Mouse (Mus musculus) olfactory bulb, adult 2 months (tissue): ENCODE data around the gene Fance. TPM values are rescaled to one million over a fixed set of nuclear protein-coding genes. Genes with fewer than 3 reads are reported as not detected.
A peak's percentile ranks its signal among the peaks of the same experiment; 100 is the strongest.
"Not testable (repeated sequence)": the region's sequence is repeated elsewhere in the genome, so short reads cannot be mapped to it uniquely, and the experiment has no call there.

Source experiments
- H3K27ac ChIP-seq: fragments of 200-500 bp; 2 replicates; pipeline ENCODE4 v1.5.1; 2012; ENCODE audit warnings: low read depth, low read length; ENCODE audit not compliant: insufficient read depth
- H3K4me1 ChIP-seq: fragments of 200-500 bp; 2 replicates; pipeline ENCODE4 v1.6.1; 2012; ENCODE audit warnings: low read length; ENCODE audit not compliant: control insufficient read depth, insufficient read depth
- H3K4me3 ChIP-seq: fragments of 200-500 bp; 2 replicates; pipeline ENCODE4 v1.5.1; 2012; ENCODE audit warnings: mild to moderate bottlenecking, low read depth, low read length, moderate library complexity; ENCODE audit not compliant: insufficient read depth
- CTCF ChIP-seq: fragments of 200-500 bp; IDR thresholded peaks from 2 replicates; pipeline ENCODE4 v1.5.1; 2012; ENCODE audit warnings: low read depth, mild to moderate bottlenecking, low read length, moderate library complexity; ENCODE audit not compliant: insufficient read depth
- POLR2A ChIP-seq: fragments of 200-500 bp; IDR thresholded peaks from 2 replicates; pipeline ENCODE4 v1.6.1; 2012; ENCODE audit warnings: mild to moderate bottlenecking, low read depth, low read length, moderate library complexity; ENCODE audit not compliant: insufficient read depth
- WGBS: fragments of 180-500 bp; shearing (Covaris S2); methylation state at CpG from one replicate; pipeline ENCODE4 v1.1.7; 2018; 5-methylcytosine and 5-hydroxymethylcytosine counted together
- polyA plus RNA-seq: library from polyadenylated mRNA; stranded (reverse); fragments of >200 nt; gene quantifications from 2 replicates; pipeline ENCODE4 v1.2.4, GENCODE M21; 2012; ENCODE audit warnings: low replicate concordance; ENCODE audit not compliant: missing spikeins, insufficient read depth, insufficient read length

Gene Fance
- polyA plus RNA-seq, 1 experiment: not detected

DNA sequence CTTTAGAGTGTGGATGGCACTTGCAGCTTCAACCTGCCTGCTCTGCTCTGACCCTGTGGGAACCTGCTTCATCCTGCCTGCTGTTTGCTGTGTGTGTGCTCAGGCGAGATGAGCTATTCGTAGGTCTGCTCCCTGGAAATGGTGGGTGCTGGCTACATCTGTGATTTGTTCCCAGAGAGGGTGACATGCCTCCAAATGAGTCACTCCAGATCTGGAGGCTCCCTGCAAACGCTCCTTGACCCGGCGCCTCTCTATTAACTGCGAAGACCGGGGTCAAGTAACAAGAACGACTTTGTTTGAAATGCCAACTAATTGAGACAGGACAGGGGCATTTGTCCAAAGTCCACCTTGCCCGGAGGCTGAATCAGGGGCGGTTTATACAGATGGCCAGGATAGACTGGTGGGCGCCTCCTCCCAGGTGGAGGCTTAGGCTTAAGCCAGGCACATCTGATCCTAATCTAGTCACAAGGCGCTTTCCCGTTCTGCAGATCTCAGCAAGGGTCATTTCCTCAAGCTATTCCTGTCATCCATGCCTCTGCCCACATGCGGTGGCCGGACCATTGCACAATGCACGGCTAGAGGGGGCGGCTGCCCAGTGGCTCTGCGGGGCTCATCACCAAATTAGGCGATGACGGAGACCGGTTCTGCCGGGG is 14.5 kb downstream of the Fance start:
- Histone ChIP-seq H3K4me3 (peak overlapping the region; percentile 62), H3K4me1 (peaks cover 27% of the 10 kb centered on the region), H3K27ac (peak overlapping the region; percentile 97)
- 3% methylated on average over 22 of the region's 22 CpGs for WGBS
- TF ChIP-seq CTCF (no peak), POLR2A (no peak)

- WGBS: under 1% methylated on average over 67 of the region's 67 CpGs
- Histone ChIP-seq H3K4me1 (peaks cover 30% of the 10 kb centered on the region), H3K27ac (peak within 1 kb of the TSS; percentile 97), H3K4me3 (peak within 1 kb of the TSS; percentile 62)
- TF ChIP-seq CTCF (peak; percentile 75), POLR2A (peak; percentile 89)
Measured at GRCm38 (mm10) chr17:28328366-28328928, 15.1 kb downstream of the Fance start, which contains the start of gene Rpl10a. Rpl10a (plus strand) TSS chr17:28328471.

DNA sequence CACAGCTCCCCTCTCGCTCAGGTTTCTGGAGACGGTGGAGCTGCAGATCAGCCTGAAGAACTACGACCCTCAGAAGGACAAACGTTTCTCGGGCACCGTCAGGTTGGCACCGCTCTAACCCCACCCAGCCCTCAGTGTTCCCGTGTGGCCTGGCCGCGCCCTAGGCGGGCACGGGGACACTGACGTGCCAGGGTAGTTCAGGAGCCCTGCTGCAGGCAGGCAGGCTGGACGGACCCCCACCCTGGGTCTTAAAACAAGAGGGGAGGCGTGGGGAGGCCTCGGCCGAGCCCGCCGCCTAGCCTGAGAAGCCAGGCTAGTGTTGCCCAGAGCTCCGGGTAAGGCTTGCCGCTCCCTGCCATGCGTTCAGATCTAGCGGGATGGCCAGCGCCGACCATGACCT is 15.6 kb downstream of the Fance start:
- WGBS: under 1% methylated on average over 25 of the region's 25 CpGs
- H3K4me1 ChIP-seq: peaks cover 34% of the 10 kb centered on the region
- peak overlapping the region; percentile 76 for H3K27ac ChIP-seq
- peak overlapping the region; percentile 62 for H3K4me3 ChIP-seq
- TF ChIP-seq CTCF (no peak), POLR2A (no peak)

- peaks cover 38% of the 10 kb centered on the region for H3K4me1 ChIP-seq
- H3K27ac ChIP-seq: no peak overlapping the region
- no peak for TF ChIP-seq CTCF
- peak overlapping the region; percentile 62 for H3K4me3 ChIP-seq
- 13% methylated on average over 4 of the region's 4 CpGs for WGBS
Measured at GRCm38 (mm10) chr17:28329503-28330231, 16.3 kb downstream of the Fance start.

GRCm38 (mm10) chr17:28330232-28330546 is 16.9 kb downstream of the Fance start:
- TF ChIP-seq CTCF (no peak), POLR2A (no peak)

GRCm38 (mm10) chr17:28330590-28330989 is 17.3 kb downstream of the Fance start:
- not testable (repeated sequence) for H3K4me3 ChIP-seq, H3K27ac ChIP-seq
- H3K4me1 ChIP-seq: peaks cover 38% of the 10 kb centered on the region
- 62% methylated on average over 8 of the region's 8 CpGs for WGBS

More at GRCm38 (mm10) chr17:28330232-28330546, 16.9 kb downstream of the Fance start:
- H3K4me3 ChIP-seq: no peak overlapping the region
- no peak overlapping the region for H3K27ac ChIP-seq
- 39% methylated on average over 2 of the region's 2 CpGs for WGBS
- peaks cover 38% of the 10 kb centered on the region for H3K4me1 ChIP-seq

- Histone ChIP-seq H3K4me1 (peaks cover 37% of the 10 kb centered on the region), H3K27ac (no peak overlapping the region), H3K4me3 (no peak overlapping the region)
- 46% methylated on average over 7 of the region's 7 CpGs for WGBS
- TF ChIP-seq POLR2A (no peak), CTCF (no peak)
Measured at GRCm38 (mm10) chr17:28331241-28332112, 18.2 kb downstream of the Fance start.

- TF ChIP-seq POLR2A (no peak), CTCF (no peak)
- peaks cover 28% of the 10 kb centered on the region for H3K4me1 ChIP-seq
- no peak overlapping the region for H3K4me3 ChIP-seq
- no peak overlapping the region for H3K27ac ChIP-seq
- WGBS: 66% methylated on average over 13 of the region's 13 CpGs
Measured at GRCm38 (mm10) chr17:28332113-28332914, 19.0 kb downstream of the Fance start.
